Mouse (Mus musculus) cerebellum, postnatal 14 days (tissue): ENCODE measurements at regions not wholly inside any gene's neighbourhood (a gene's known extent, or its start where the extent isn't known, plus 50 kb on each side); places are given as distances from the start of the nearest gene placed in this dataset.
A peak's percentile ranks its signal among the peaks of the same experiment; 100 is the strongest.

Experiments
- DNase-seq, 2 experiments: peaks; one replicate each; pipeline ENCODE4 v3.0.0; 2021; ENCODE audit warnings: mixed read lengths in 2 of 2

DNA sequence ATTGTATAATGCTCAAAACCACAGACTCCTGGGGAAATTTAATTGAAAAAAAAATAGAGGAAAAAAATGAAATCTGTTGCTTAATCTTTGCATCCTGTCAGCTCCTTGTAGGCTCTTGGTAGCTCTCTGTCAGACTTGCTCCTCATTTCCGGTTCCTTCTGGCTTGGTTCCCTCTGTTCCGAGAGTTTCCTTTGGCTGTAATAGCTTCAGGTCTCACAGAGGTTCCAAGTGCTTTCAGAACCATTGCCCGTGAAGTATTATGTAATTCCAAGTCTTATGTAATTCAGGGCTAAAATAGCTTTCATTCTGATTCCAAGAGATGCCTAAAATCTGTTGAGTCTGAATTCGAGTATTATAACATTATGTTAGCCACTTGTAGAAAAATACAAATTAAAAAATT is 117.3 kb downstream of the Spry2 start:
- DNase-seq = peak; percentile 30 to 38

DNA sequence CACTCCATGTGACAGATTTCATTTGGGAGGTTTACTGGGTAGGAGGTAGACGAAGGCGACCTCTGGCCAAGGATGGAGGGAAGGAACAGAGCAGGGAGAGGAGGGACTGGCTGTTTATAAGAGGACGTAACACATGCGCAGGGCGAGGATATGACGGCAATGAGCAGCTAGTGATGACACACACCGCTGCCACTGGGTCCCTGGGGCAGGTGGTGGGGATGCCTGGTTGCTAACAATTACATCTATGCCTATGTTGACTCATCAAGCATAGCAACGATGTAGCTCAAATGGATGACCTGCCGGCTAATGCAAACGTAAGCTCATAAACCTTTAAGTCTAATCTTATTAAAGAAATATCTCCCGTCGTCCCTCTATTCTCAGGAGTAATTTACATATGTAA is 122.9 kb downstream of the Spry2 start:
- no peak for DNase-seq

DNA sequence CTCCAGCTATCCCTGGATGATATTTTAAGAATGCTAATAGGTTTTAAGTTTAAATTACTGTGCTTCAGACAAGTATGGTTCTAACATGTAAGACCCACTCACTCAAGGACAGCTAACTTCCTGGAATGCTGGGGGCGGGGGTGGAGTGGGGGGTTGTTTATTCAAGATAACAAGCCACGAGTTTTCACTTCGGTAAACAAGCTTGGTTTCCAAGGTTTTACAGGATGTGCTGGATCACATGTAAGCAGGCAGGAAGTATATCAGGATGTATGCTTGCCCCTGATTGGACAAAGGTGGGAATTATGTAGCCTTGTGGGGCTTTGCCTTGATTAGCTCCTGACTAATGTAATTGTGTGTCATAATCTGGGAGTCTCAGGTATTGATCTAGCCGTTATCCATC is 129.5 kb downstream of the Spry2 start:
- DNase-seq = no peak

DNA sequence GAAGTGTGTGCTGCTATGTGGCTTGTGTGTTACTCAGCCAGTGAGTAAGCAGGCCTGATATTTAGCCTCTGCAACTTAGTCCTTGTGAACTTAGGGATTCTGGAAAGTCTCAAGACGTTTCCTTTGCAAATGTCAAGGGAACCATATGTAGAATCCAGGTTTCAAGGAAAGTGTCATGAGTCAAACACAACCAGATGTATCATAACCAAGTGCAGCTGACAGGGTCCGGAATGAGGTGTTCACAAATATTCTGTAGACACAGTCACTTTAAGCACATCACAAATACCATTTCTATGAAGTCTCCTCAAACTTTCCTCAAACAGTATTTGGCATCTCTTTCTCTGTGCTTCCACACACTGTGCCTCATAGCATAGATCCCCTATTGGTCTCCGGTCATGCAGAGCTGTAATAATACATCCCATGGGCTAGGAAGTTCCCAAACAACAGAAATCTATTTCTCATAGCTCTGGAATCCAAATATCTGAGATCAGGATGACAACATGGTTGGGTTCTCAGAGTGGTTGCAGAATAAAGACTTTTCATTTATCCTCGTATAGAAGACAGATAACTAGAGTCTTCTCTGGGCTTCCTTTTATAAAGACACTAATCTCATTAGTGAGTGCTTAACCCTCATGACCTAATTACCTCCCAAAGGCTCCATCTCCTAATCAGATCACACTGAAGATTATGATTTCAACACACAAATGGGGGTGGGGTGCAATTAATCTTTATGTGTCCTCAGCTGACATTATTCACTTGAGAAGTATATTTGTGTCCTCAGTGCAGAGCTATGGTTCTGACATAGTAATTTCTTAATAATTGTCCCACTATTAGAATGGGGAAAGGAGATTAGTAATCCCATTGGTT is 143.9 kb downstream of the Spry2 start:
- no peak for DNase-seq

DNA sequence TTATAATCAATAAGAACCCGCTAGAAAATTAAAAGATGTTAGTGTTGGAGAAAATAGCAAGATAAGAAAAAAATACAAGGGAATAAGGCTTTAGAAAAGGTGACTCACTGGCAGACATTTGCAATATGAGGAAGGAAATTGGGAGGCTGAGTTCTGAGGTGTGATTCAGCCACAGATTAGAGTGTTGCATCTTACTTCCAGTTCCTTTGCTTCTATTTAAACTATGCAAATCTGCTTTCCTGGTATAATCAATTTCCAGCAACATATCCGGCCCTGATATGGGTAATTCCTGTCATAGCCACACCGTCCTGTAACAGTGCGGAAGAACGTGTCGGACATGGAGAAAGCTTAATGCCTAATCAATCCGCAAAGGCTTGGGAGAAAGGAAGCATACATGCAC is 144.9 kb downstream of the Spry2 start:
- DNase-seq = no peak

DNA sequence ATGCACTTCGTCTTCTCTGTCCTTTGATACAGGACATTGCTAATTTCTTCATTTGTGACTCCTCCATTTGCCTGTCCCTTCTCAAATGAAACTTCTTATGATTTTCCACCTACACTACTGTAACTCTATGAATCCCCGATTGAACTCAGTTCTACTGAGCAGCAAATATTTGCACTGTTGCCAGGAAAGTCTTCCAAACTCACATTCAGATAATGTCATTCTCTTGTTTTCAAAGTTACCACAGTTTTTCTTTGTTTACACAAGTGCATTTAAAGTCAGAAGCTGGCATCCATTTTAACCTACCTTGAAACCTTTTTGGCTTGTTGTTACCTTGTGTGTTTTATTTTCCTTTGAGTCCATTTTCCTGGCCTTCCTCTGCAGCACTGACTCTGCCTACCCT is 152.0 kb downstream of the Spry2 start:
- DNase-seq = no peak

DNA sequence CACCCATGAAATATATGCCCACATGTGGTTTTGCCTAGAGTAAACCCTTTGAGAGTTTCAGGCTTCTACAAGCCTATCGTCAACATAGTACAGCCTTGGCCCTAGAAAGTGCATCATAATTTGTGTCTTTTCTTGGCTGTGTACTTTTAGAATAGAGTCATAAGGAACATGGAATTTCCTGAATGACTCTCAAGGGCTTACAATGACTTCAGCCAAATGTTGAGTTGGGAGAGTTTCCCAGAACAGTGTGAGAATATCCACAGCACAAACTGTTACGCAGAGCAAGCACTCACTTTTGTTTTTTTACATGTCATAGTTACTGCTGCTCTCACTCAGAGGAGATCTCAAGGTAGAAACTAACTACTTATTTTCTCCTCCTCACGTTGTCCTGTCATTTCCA is 152.5 kb downstream of the Spry2 start:
- no peak for DNase-seq

DNA sequence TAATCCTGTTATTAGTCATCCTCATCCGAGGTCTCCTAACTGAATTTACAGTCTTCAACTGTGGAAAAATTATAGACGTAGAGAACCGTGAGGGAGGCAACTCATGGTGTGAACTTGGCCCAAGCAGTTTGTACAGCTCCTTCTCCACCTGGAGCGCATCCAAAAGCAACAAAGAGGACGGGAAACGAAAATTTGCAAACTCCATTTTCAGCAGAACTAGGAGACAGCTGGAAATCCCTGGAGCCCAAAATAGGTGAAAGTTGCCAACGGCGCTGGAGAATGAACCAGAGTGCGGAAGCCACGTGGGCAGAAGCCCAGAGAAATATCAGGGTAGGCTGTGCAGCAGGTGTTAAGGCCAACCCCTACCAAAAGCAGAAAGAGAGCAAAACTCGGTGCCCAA is 155.7 kb downstream of the Spry2 start:
- peak; percentile 29 to 37 for DNase-seq

DNA sequence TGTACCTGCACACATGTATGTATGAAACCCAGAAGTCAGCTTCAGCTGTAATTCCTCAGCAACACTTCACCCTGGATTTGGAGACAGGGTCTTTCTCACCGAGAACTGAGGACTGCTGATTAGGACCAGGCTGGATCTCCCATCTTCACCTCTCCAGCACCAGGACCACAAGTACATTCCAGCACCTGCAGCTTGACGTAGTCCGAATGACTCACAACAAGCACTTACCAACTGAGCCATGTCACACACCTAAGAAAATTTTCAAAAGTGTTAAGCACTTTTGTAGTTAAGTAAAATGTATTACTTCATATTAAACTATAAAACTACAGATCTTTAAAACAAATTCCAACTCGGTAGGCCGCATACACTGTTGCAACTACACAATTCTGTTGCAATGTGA is 158.1 kb downstream of the Spry2 start:
- DNase-seq = no peak

DNA sequence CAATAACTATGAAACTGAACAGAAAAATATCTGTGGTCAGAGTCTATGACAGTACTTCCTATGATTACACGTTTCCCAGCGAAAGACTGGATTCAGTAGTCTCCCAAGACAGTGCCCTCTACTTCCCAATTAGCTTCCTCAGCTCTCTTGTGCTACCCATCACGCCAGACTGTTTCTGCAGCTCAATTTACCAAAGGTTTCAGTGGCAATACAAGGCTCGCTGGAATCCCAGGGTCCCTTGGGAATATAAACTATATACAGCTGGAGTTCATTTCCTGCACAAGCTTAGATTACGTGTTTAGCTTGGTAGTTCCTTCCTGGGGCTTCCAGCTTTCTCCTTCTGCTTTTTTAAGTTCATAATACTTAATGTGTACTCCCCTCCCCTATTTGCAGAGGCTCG is 160.3 kb downstream of the Spry2 start:
- DNase-seq = no peak

DNA sequence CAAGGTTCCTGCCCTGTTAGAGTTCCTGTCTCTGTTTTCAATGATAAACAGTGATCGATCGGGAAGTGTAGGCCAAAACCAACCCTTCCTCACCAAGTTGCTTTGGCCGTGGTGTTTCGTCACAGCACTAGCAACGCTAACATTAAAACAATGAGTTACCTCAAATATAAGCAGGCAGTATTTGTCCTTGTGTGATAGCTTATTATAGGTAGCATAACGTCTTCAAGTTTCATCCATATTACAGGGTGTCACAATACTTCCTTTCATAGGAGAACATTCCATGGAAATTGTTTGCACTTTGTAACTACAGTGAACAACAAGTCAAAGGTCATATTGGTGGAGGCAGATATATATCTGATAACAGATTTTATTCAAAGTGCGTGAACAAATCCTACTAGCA is 162.3 kb downstream of the Spry2 start:
- no peak for DNase-seq

DNA sequence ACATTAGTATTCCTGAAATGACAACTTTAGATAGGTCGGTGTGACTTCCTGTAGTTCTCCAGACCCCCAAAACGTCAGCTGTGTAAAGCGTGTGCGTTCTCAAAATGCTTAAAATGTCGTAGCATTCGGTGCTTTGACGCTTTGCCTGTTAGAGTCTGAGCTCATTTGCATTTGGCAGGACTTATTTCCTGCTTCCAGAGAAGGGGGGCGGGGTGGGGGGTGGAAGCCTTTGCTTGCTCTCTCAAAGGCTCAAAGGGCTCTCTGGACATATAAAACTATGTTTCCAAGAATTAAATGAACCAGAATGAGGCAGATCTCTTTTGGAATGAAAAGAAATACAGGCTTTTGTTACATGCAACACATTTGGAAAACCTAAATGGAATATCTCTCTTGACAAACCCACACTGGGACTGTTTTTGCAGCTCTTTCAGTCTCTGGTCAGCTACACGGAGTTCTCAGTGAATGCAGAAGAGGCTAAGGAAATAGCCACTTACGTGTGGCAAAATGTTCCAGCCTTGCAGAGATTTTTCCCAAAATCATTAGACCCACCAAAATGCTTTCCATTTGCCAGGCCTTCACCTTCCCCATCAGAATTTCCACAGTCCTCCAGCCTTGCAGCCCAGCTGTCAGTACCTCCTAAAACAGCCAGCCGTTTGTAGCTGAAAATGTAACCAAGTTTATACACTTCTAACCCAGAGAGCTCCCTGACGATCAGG is 163.4 kb downstream of the Spry2 start:
- peak; percentile 61 to 67 for DNase-seq

DNA sequence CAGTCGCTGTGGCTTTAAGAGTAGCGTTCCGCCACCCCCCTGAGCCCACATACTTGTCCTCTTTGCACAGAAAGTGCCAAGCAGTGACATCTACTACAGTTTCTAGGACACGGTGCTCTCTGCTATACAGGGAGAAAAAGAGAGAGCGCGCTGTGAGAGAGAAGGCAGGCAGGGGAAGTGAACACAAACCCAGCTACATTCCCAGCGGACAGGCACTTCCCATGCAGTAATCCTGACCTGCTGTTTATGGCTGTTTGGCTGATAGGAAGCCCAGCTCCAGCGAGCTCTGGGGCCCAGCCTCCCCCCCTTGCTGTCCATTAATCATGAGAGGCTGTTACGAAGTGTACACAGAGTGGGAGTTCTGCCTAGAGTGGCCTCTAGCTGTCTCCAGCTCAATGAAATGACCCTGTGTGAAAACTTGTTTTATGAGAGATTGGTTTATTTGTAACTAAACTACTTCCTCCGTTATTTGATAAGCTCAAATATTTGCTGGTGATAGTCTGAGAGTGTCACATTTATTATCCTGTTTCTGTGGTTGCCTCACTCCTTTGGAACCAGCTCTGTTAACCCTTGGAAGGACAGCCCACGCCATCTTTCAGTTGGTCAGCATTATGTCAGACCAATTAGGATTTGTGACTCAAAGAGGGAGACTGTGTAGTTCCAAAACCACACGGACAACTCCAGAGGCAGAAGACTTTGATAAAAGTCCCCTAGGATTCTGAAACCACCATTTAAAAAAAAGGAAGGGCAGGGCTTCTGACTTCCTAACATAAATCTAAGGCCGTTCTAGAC is 164.2 kb downstream of the Spry2 start:
- DNase-seq = peak; percentile 86 to 88

DNA sequence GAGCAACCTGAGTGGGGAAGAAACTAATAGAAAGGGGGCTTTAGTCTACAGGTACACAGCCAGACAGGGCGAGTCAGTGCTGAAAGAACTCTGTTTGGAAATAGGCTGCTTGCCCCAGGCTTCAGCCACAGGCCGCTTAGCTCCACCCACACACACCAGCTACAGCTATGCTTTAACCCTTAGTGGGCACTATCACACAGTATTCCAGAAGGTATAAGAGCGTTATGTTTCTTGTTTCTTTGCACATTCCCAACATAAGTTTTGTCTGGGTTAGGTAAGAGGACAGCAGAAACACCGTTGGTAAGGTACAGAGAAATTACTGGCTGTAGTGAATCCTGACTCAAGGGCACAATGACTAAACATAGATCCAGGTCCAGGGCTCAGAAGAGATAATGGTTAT is 165.8 kb downstream of the Spry2 start:
- DNase-seq = peak; percentile 63 to 73

DNA sequence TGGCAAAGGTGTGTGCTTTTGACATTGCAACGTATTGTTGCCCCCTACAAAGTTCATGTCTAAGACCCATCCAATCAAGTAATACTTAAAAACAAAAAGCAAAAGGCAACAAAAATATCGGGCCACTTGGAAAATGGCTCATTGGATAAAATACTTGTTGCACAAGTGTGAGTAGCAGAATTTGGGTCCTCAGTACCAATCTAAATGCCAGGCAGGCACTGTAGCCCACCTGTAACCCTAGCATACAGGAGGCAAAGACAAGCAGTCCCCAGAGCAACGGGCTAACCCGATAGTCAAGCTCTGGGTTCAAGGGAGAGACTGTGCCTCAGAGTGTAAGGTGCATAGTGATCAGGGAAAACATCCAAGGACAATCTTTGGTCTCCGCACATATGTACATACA is 167.8 kb downstream of the Spry2 start:
- DNase-seq = no peak

DNA sequence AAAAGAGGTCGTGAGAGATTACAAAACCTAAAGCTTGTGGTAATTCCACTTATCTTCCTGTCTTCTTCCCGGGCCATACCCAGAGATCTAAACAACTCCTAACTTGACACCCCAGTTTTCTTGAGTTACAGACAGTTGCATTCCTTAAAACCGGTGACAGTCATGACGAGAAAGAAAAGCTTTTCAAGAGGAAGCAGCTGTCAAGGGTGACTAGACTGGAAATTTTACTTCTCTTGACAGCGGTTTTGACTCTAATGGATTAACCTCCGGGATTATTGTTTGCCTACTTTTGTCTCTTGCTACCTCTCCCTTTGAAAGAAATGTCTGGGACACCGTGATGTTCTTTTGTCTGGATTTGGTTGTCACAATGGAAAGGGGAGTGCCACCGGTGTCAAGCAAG is 170.9 kb downstream of the Spry2 start:
- no peak for DNase-seq

DNA sequence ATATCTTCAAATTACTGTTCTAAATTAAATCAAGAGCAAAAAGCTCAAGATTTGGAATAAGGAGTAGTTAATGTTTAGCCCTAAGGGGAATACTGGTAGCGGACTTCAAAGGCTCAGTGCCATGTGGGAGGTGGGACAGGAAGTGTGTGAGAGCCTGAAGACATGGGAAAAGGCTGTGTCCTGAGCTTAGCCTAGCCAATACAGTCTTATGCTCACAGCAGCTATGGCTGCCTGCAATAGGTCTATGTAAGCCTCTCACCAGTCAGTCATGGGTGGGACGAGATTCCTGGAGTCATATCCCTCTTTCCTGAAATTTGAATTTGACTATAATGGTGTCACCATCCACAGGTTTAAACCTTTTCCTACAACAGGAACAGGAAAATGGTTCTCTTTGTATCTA is 173.7 kb downstream of the Spry2 start:
- DNase-seq = no peak

DNA sequence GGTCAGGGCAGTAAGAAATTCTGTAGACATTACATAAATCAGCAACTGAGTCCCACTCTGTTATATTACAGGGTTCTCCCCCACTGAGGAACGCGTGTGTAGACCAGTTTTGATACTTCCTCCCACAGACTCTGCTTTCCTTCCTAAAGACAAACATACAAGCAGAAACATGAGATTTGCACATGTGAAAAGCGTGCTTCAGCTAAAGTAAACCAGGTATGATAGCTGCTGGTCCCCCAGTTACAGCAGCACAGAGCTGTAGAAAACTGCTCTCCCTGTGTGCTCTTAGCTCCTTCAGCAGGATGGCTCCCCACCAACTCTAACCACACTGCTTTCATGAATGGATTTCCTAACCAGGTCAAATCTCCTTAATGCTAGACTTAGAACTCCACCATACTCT is 175.0 kb downstream of the Spry2 start:
- DNase-seq = no peak

DNA sequence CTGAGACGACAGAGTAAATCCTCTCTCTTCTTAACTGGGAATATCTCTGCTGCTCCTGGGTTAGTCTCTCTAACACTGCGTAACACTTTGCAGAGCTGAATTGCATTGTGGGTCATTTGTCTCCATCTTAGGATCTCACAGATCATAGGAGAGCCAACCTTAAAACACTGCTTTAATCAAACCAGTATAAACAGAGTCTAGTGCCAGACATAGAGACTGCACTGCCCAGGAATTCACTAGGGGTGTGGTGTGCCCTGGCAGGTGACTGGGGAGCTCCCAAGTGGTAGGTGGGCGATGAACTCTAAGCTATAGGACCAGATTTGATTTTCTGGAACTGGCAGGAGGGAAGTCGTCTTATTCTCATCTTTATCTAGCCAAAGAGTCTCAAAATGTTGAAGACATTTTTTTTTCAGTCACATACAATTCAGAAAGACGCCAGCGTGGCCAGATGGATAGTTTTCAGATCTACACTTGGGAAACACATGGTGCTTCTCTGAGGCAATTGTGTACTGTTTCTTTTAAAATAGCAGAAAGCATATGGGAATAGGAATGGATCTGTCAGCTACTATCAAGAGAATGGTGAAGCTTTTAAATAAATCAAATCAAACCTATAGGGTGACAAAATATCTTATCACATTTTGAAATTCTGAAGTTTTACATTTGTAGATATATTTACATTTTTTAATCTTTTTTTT is 175.7 kb downstream of the Spry2 start:
- peak; percentile 5 to 45 for DNase-seq

DNA sequence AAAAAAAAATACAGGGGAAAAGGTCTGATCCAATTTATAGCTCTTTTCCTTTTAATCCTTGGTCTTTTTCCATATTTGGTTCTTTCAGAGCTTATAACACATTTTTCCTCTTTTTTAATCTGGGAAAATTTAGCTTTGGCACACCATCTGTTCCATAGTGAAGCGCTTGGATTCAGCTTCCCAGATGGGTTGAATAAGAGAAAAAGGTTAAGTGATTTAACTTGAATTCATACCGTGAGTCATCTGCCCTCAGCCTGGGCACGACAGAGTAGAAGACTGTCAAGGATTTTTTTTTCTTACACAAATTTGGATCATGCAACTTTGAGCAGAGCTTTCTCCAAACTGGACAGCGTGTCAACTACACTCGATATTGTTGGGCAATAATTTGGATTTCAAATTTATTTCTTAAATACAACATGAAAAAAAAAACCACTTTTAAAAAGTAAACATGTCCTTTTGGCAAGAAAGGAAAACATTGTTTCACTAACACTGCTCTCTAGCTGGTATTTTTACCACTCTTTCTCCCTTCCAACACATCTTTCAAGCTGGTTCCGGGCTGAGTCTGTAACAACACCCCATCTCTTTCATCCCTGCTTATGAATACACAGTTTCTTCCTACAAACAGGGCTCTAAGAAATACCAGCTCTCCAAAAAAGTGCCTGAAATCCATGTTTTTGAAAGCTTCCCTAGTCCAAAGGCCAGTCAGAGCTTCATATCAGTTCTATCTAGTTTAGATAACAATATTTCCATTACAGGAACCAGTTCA is 177.8 kb downstream of the Spry2 start:
- DNase-seq = no peak

DNA sequence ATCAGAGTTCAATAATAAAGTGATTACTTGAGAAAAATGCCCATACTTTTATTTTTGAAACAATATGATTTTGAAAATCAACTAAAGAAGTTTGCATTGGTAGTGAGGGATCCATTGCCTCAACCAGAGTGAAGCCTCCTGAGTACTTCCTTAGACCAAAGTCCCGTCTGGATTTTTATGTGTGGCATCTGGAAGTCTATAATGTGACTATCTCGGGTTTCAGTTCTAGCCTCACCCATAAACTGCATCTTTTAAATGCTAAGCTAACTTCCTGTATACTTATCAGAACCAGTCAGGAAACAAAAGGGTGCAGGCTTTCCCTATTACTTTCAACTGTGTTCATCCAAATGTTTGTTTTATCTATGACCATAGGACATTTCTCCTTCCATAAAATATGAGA is 178.8 kb downstream of the Spry2 start:
- no peak for DNase-seq

DNA sequence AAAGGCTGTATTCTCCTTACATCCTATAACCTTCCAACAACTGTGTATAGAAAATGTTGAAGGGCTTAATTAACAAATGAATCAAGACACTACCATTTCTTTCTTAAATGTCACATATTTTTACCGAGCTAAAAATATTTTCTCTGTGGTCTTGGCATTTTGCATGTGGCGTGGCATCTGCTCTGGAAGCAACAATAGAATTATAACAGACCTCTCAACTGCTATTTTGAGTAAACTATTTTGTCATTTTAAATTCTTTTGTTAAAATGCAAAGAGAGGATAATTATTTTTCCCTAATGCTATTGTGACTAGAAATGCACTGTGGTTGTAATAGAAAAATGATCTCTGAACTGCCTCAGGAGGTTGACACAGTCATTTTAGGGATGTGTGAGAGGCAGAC is 187.9 kb downstream of the Spry2 start:
- DNase-seq = no peak
